Mouse (Mus musculus) layer of hippocampus, postnatal 14 days (tissue): ENCODE results near the gene Arhgap42. TPM values are rescaled to one million over a fixed set of nuclear protein-coding genes. Genes with fewer than 3 reads are reported as not detected.

Source experiments
- DNase-seq, 2 experiments: peaks; one replicate each; pipeline ENCODE4 v3.0.0; 2021 to 2022; ENCODE audit warnings: low spot score in 2 of 2, mixed read lengths in 1 of 2
- total RNA-seq, 2 experiments: library from RNA; stranded (reverse); gene quantifications; 2 replicates each; pipeline ENCODE4 v1.2.3; 2021

The Arhgap42 gene
- total RNA-seq, 2 experiments from 2014 or later = 8.5 to 11.7 TPM

DNA sequence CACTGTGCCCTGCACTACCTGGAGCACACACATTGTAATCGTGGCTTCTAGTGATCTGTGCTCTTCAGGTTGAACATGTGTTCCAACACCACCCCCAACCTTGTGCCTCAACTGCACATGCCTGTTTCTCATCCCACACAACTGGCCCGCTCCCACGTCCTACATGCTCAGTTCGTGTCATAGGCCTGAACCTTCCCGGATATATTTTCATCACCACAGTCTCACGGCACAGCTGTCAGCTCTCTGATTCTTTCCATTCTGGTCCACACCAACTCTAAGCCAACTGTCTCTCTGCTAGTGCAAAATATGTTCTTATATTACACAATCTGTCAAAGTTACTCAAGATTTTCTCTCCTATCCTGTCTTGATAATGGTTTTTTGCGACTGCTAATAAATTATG lies 197.9 kb downstream of the Arhgap42 start:
- peak; percentile 10 to 48 for DNase-seq

DNA sequence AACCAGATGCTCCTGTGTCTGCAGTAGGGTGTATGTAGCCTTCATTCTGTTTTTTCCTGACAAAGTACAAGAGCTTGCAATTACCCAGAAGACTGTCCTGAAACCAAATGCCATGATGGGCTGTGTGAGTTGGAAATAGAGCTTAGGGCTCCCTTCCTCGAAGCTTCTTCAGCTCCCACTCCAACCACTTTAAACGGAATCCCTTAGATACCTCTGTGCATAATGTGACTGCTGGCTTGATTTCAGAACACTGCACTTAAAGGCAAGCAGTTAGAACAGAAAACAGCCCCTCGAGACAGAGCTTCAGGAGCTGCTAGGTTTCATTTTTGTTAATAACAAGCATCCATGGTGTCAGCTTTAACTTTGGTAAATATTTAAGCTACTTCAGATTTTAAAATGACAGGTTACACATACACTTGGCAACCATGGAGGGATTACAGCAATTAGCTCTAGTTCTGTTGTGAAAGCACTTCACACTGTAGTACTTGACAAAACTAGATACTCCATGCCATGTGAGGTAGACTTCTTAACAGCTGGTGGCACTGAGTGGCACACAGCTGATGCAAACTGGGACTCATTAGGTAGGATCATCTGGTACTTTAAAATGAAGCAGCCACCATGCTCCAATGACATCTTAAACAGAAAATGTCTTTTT lies 201.8 kb downstream of the Arhgap42 start:
- DNase-seq = no peak

- no peak for DNase-seq
Measured at GRCm38 (mm10) chr9:9027904-9028303, 211.0 kb downstream of the Arhgap42 start.

DNA sequence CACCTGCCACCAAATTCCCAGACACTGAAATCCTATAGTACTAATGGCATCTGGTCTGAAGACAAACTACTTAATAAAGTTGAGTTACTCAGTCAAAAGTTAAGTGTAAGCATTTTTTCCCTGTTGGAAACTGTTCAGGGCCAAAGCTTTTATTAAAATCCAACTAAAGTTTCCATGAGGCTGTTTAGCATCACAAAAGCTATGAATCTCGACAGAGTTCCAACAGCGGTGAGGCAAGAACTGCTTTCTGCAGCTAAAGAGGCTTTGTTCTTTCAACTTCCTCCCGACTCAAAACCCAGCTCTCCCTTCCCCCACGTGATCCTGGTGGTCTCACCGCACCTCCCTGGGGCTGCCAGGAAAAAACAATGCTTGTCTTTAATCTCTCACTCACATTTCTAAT lies 211.5 kb downstream of the Arhgap42 start:
- DNase-seq = no peak

- DNase-seq = no peak
Measured at GRCm38 (mm10) chr9:9015108-9015507, 223.8 kb downstream of the Arhgap42 start.

DNA sequence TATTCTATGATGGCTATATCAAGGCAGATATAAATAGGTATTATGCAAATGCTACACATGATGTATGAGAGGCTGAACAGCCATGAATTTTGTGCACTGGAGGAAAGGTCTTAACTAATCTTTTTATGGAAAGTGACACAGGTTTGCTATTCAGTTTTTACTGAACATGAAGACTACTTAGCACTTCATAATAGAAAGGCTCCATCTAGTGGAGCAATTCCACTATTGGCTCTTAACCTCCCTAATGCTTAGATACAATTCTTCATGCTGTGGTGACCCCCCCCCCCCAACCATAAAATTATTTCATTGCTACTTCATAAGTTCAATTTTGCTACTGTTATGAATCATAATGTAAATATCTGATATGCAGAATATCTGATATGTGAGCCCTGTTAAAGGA lies 237.7 kb downstream of the Arhgap42 start:
- DNase-seq = peak in 1 of 2 experiments; percentile 6

GRCm38 (mm10) chr9:8996494-8996893 lies 242.4 kb downstream of the Arhgap42 start:
- DNase-seq = no peak

- DNase-seq = no peak
Measured at GRCm38 (mm10) chr9:8982315-8982714, 256.6 kb downstream of the Arhgap42 start.

DNA sequence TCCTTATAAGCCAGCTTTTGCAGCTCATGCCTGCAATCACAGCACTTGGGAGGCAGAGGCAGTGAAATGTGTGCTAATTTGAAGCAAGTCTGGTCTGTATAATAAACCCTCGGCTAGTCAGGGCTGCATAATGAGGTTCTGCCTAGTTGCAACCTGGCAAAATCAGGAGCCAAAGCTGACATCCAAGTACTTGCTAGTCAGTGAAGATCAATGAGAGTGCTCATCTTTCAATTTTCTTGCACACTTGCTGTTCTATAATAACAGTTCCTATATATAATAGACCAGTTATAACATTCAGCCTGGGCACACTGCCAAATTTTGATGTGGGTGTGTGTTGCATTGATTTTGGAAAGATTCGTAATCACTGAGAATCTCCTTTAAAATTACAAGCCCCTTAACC lies 261.1 kb downstream of the Arhgap42 start:
- DNase-seq = peak in 1 of 2 experiments; percentile 7

DNA sequence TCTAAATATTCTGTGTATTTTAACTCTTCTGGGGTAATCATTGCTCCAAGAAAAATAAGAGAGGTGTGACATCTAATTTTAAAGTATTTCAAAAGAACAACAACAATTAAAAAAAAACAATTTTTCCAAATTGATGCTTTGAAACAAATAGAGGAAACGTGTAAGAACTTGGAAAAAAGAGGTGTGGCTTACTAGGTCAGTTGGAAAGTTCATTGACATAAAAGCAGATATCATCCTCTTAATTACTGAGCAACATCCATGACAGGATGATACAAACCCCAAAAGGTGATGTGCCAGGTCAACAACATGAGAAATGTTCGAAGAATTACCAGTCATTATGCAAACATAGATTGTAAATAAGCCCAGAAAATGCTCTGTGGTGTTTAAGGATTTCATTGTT lies 267.4 kb downstream of the Arhgap42 start, which contains the start of gene Gm16485:
Gm16485 (plus strand) TSS at position 301 of the 400 bp plus-strand sequence.
- DNase-seq = no peak

GRCm38 (mm10) chr9:8970240-8970639 lies 268.7 kb downstream of the Arhgap42 start:
- DNase-seq = no peak

DNA sequence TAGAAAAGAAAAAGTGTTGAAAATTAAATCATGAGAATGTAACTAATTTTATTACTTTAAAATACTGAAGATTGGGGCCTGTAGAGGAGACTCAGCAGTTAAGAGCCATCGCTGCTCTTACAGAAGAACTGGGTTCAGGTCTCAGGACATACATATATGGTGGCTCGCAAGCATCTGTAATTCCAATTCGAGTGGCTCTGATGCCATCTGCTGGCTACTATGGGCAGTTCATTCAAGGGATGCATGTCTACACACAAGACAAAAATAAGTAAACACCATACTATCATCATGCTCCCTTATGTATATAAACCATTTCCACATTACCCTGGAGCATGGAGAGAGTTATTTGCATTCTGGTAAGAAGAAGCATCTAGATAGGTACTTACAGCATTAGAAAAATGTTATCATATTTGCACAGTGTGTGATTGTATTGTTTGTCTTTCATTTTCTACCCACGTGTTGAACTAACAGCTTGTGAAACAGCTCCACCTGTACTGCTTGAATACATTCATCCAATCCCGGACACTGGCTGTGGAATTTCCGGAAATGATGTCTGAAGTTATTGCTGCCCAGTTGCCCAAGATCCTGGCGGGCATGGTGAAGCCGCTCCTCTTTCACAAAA lies 274.3 kb downstream of the Arhgap42 start:
- DNase-seq = peak in 1 of 2 experiments; percentile 46

DNA sequence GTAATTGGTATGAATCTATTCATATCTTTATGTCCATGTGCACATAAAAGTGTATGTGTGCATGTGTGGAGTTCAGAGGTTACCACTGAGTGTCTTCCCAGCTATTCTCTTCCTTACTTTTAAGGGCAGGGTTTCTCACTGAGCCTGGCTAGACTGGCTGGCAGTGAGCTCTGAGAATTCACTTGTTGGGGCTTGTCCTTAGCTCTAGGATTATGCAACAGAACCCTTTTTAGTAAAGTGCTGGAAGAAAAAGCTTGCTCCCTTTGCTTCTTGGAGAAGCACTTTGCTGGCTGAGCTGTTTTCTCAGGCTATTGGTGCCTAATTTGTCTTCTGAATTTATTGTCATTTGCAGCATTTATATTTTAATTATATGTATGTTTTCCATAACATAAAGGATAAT lies 285.6 kb downstream of the Arhgap42 start:
- no peak for DNase-seq
